Mouse (Mus musculus) myocyte (in vitro differentiated cells): Measurements from ENCODE around the gene Prcc. TPM values are rescaled to one million over a fixed set of nuclear protein-coding genes. Genes with fewer than 3 reads are reported as not detected.

Experiments used
- H3K27me3 ChIP-seq: one replicate; pipeline ENCODE4 v1.6.1; 2011; ENCODE audit not compliant: control insufficient read depth, insufficient read depth, insufficient read length
- H3K36me3 ChIP-seq: one replicate; pipeline ENCODE4 v1.6.1; 2011; ENCODE audit not compliant: control insufficient read depth, insufficient read depth
- H3K4me2 ChIP-seq: one replicate; pipeline ENCODE4 v1.6.1; 2011; ENCODE audit warnings: low read depth, control low read depth
- H3K4me3 ChIP-seq: one replicate; pipeline ENCODE4 v1.5.1; 2011; ENCODE audit warnings: mild to moderate bottlenecking, control low read depth, moderate library complexity
- H3K79me2 ChIP-seq: one replicate; pipeline ENCODE4 v1.6.1; 2011; ENCODE audit not compliant: control insufficient read depth, insufficient read depth
- H3ac ChIP-seq: one replicate; pipeline ENCODE4 v1.6.1; 2011; ENCODE audit not compliant: control insufficient read depth, insufficient read length
- CEBPB ChIP-seq: IDR thresholded peaks from 2 replicates; pipeline ENCODE4 v1.6.1; 2011; ENCODE audit warnings: mild to moderate bottlenecking, moderate library complexity; ENCODE audit not compliant: poor library complexity, insufficient read depth, severe bottlenecking
- E2F4 ChIP-seq: IDR thresholded peaks from one replicate; pipeline ENCODE4 v1.6.1; 2011; ENCODE audit warnings: mild to moderate bottlenecking, control low read depth, moderate library complexity; ENCODE audit not compliant: insufficient read depth
- MAX ChIP-seq: IDR thresholded peaks from one replicate; pipeline ENCODE4 v1.6.1; 2011; ENCODE audit warnings: low read depth, mild to moderate bottlenecking, control low read depth
- MYOD1 ChIP-seq, 3 experiments: IDR thresholded peaks; one replicate each; pipeline ENCODE4 v1.6.1; 2011; ENCODE audit warnings: control low read depth in 2 of 3, low read depth in 2 of 3, mild to moderate bottlenecking in 2 of 3, moderate library complexity in 1 of 3; ENCODE audit not compliant: insufficient read length in 2 of 3, control insufficient read depth in 1 of 3
- MYOG ChIP-seq, 3 experiments: IDR thresholded peaks; one replicate each; pipeline ENCODE4 v1.6.1; 2011; ENCODE audit warnings: control low read depth in 2 of 3, low read depth in 2 of 3, mild to moderate bottlenecking in 2 of 3; ENCODE audit not compliant: insufficient read length in 2 of 3, control insufficient read depth in 1 of 3, insufficient read depth in 1 of 3
- POLR2A ChIP-seq: IDR thresholded peaks from one replicate; pipeline ENCODE4 v1.6.1; 2011; ENCODE audit warnings: low read depth, mild to moderate bottlenecking, control low read depth, moderate library complexity; ENCODE audit not compliant: insufficient read length
- POLR2AphosphoS2 ChIP-seq: IDR thresholded peaks from one replicate; pipeline ENCODE4 v1.6.1; 2011; ENCODE audit warnings: low read depth, control low read depth; ENCODE audit not compliant: insufficient read length
- REST ChIP-seq: IDR thresholded peaks from one replicate; pipeline ENCODE4 v1.6.1; 2011; ENCODE audit warnings: mild to moderate bottlenecking, control low read depth, moderate library complexity; ENCODE audit not compliant: insufficient read depth, insufficient read length
- SRF ChIP-seq: IDR thresholded peaks from one replicate; pipeline ENCODE4 v1.6.1; 2011; ENCODE audit warnings: low read depth; ENCODE audit not compliant: control insufficient read depth, insufficient read length
- TCF12 ChIP-seq: IDR thresholded peaks from one replicate; pipeline ENCODE4 v1.6.1; 2011; ENCODE audit warnings: mild to moderate bottlenecking, control low read depth; ENCODE audit not compliant: poor library complexity, insufficient read depth, severe bottlenecking
- TCF3 ChIP-seq: IDR thresholded peaks from one replicate; pipeline ENCODE4 v1.6.1; 2011; ENCODE audit warnings: low read depth, control low read depth; ENCODE audit not compliant: insufficient read length
- USF1 ChIP-seq: IDR thresholded peaks from one replicate; pipeline ENCODE4 v1.6.1; 2011; ENCODE audit warnings: low read depth, mild to moderate bottlenecking, control low read depth, moderate library complexity
- polyA plus RNA-seq: library from polyadenylated mRNA; unstranded; fragments of >200 nt; fragmentation: generic; extraction: Trizol; gene quantifications from one replicate; pipeline ENCODE4 v1.2.1, GENCODE M21; 2012; ENCODE audit warnings: missing spikeins

Gene Prcc
- polyA plus RNA-seq, 1 experiment = 46.3 TPM

DNA sequence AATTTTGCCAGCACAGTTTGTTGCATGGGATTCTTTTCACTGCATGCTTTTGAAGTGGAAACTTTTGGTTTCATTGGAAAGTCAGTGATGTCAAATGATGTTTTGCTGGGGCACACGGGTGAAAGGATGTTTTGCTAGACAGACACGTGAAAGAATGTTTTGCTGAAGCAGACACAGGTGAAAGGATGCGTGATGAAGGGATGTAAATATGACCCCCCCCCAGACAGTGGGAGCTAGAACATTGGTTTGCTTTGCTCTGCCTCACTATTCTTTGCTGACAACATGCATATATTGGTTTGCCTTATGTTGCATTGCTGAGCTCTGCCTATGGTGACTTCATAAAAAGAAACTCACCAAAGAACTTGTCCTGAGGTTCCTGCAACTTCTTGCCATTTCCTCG lies 40.4 kb downstream of the Prcc start:
- Histone ChIP-seq H3K79me2 (no peaks in the 10 kb centered on the region), H3K27me3 (no peaks in the 10 kb centered on the region), H3K36me3 (no peaks in the 10 kb centered on the region), H3K4me2 (no peak overlapping the region), H3K4me3 (no peak overlapping the region), H3ac (no peak overlapping the region)
- TF ChIP-seq REST (no peak), MAX (no peak), POLR2A (no peak), USF1 (no peak), MYOD1 (IDR thresholded peaks at IDR 0.05; ENCODE audit: control insufficient read depth in 1 of 3, insufficient read length in 2 of 3, low read depth in 2 of 3) (no peak), E2F4 (no peak), SRF (no peak), TCF3 (no peak), CEBPB (no peak), TCF12 (no peak), POLR2AphosphoS2 (no peak), MYOG (IDR thresholded peaks at IDR 0.05; ENCODE audit: control insufficient read depth in 1 of 3, insufficient read depth in 1 of 3, insufficient read length in 2 of 3, low read depth in 2 of 3) (no peak)

DNA sequence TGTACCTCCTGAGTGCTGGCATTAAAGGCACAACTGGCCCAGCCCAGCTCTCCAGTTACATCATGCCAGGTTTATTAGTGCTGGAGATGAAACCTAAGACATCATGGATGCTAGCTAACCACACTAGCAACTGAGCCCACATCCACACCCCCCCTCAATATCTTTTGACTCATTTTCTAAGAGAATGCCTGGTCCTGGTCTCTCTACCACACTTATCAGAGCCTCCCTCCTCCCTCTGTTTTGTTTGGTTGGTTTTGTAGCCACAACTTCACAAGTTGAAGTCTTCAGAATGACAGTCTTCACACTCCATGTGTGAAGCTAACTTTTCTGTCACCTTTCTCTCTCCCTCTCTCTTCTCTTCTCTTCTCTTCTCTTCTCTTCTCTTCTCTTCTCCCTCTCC lies 44.5 kb downstream of the Prcc start:
- Histone ChIP-seq H3K36me3 (no peaks in the 10 kb centered on the region), H3K4me3 (no peak overlapping the region), H3ac (no peak overlapping the region), H3K27me3 (peaks cover 11% of the 10 kb centered on the region), H3K4me2 (no peak overlapping the region), H3K79me2 (no peaks in the 10 kb centered on the region)
- no peak for TF ChIP-seq CEBPB
- no peak for TF ChIP-seq POLR2A
- TF ChIP-seq MYOD1 (IDR thresholded peaks at IDR 0.05; ENCODE audit: control insufficient read depth in 1 of 3, insufficient read length in 2 of 3, low read depth in 2 of 3) = no peak
- TF ChIP-seq MAX = no peak
- TF ChIP-seq TCF3 = no peak
- no peak for TF ChIP-seq POLR2AphosphoS2

DNA sequence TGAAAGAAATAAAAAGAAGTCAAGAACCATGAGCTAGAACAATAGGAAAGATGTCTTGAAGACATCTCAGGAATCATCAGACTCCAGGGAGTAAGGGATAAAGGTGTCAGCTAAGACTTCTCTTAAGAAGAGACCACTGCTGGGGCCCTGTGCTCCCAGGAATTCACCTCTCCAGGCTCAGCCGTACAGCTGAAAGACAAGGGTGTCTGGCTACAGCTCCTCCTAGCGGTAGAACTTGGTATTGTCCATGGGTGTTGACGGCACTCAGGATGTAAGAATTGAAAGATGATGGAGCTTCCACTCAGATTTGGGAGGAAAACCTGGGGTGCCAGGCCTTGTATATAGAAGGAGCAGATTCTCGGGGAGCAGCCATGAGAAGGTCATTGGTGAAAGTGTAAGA lies 46.8 kb downstream of the Prcc start:
- Histone ChIP-seq H3K27me3 (peaks cover 12% of the 10 kb centered on the region), H3K4me2 (no peak overlapping the region), H3K4me3 (no peak overlapping the region), H3K36me3 (no peaks in the 10 kb centered on the region), H3K79me2 (no peaks in the 10 kb centered on the region), H3ac (no peak overlapping the region)
- TF ChIP-seq SRF (no peak), REST (no peak), MYOG (IDR thresholded peaks at IDR 0.05; ENCODE audit: control insufficient read depth in 1 of 3, insufficient read depth in 1 of 3, insufficient read length in 2 of 3, low read depth in 2 of 3) (no peak), TCF3 (no peak), E2F4 (no peak), POLR2A (no peak), MYOD1 (IDR thresholded peaks at IDR 0.05; ENCODE audit: control insufficient read depth in 1 of 3, insufficient read length in 2 of 3, low read depth in 2 of 3) (no peak), USF1 (no peak), CEBPB (no peak), POLR2AphosphoS2 (no peak), MAX (no peak), TCF12 (no peak)

DNA sequence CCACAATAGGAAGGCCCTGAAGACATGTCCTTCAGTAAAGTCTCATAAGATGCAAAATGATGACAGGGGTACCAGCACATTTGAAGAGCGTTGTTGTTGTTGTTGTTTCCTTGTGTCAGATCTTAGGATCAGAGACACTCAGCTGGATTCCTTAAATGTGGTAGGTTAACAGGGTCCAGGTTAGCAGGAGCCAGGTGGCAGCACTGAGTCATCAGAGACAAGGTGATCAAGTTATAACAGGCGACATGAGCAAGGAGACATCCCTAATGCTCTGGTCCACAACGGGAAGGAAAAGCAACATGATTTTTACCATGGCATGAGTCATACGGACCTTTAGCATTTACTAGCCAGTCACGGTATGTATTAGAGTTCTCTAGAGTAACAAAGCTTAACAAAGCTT lies 51.9 kb downstream of the Prcc start:
- H3K27me3 ChIP-seq = peaks cover 13% of the 10 kb centered on the region
- H3K36me3 ChIP-seq = no peaks in the 10 kb centered on the region
- TF ChIP-seq REST (no peak), TCF3 (no peak), MAX (no peak), E2F4 (no peak), MYOG (IDR thresholded peaks at IDR 0.05; ENCODE audit: control insufficient read depth in 1 of 3, insufficient read depth in 1 of 3, insufficient read length in 2 of 3, low read depth in 2 of 3) (no peak), POLR2AphosphoS2 (no peak), TCF12 (no peak), CEBPB (no peak), MYOD1 (IDR thresholded peaks at IDR 0.05; ENCODE audit: control insufficient read depth in 1 of 3, insufficient read length in 2 of 3, low read depth in 2 of 3) (no peak), SRF (no peak), USF1 (no peak)
- H3K4me3 ChIP-seq = no peak overlapping the region
- H3K79me2 ChIP-seq = no peaks in the 10 kb centered on the region
- no peak overlapping the region for H3K4me2 ChIP-seq
- H3ac ChIP-seq = no peak overlapping the region

DNA sequence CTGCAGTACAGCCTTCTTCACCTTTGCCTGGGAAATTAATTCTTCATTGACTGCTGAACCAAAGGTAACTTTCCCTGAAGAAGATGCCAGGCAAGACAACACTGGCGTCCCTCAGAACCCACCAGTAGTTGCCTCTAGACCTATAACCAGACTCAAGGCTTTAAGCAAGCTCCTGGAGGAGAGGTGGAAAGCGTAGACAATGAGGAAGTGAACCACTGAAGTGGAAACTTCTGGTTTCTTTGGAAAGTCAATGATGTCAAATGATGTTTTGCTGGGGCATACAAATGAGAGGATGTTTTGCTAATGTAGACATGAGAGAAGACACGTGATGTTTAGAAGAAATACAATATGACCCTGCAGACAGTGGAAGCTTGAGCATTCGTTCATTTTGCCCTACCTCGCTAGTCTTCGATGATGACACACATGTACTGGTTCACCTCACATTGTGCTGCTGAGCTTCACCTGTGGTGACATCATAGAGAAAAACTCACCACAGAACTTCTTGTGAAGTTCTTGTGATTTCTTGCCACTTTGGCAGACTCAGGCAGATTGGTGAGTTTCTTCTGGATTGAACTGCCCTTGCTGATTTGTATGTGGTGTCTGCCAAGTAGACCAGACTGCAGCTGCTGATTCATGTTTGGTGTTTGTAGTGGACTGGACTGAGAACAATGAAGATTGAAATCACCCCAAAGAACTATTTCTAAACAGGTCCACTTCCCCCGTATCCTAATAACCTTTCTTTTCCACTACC lies 53.1 kb downstream of the Prcc start:
- H3K4me3 ChIP-seq = no peak overlapping the region
- H3K79me2 ChIP-seq = no peaks in the 10 kb centered on the region
- no peak overlapping the region for H3ac ChIP-seq
- no peak for TF ChIP-seq REST
- TF ChIP-seq MAX = no peak
- no peak for TF ChIP-seq TCF3
- no peak for TF ChIP-seq E2F4
- TF ChIP-seq SRF = no peak
- no peak for TF ChIP-seq POLR2AphosphoS2
- no peak for TF ChIP-seq MYOG (IDR thresholded peaks at IDR 0.05; ENCODE audit: control insufficient read depth in 1 of 3, insufficient read depth in 1 of 3, insufficient read length in 2 of 3, low read depth in 2 of 3)
- no peak for TF ChIP-seq TCF12
- no peak for TF ChIP-seq MYOD1 (IDR thresholded peaks at IDR 0.05; ENCODE audit: control insufficient read depth in 1 of 3, insufficient read length in 2 of 3, low read depth in 2 of 3)
- H3K36me3 ChIP-seq = no peaks in the 10 kb centered on the region
- H3K27me3 ChIP-seq = peaks cover 13% of the 10 kb centered on the region
- no peak overlapping the region for H3K4me2 ChIP-seq
